Mouse (Mus musculus) naive thymus-derived CD4-positive, alpha-beta T cell, adult 2 months (primary cell): ENCODE measurements around the gene Gm21865.
"Not testable (repeated sequence)": the region's sequence is repeated elsewhere in the genome, so short reads cannot be mapped to it uniquely, and the experiment has no call there.

Experiments used
- DNase-seq: peaks from one replicate; pipeline ENCODE4 v3.0.0-alpha.2; 2011; ENCODE audit warnings: low read depth

Gm21865 gene

GRCm38 (mm10) chrY:40316803-40317202 is at the start of gene Gm21865:
Gm21865 (minus strand) TSS chrY:40316903.
- not testable (repeated sequence) for DNase-seq
